11 mouse cellular contexts compared by ENCODE assay signal in the genomic region with DNA sequence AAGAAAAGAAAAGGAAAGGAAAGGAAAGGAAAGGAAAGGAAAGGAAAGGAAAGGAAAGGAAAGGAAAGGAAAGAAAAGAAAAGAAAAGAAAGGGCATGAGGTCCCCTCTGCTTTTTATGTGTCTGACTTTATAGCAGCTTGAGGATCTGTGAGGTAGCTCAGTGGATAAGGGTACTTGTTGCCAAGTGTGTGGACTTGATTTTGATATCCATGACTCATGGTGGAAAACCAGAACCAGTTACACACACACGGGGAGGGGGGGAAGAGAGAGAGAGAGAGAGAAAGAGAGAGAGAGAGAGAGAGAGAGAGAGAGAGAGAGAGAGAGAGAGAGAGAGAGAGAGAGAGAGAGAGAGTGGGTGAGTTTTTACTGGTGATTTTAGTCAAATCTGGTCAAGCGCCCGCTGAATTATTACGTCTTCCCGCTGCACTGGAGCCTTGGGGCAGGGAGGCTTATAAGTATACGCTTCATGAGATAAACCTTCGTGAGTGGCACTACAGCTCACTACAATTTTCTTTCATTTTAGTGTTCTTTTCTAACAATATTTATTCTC.
"Had no signal": no experiment of that assay in that cellular context is flagged by ENCODE, and none has a peak within 500 bp of the region (broad histone marks: within the 10 kb centered on the region; RNA-seq: fewer than 3 reads in every experiment).

No protein-coding gene starts in this region.

- H3K27me3 ChIP-seq: liver, embryonic 15.5 days; megakaryocyte, embryonic 14.5 days; midbrain, embryonic 12.5 days had no signal

- H3K9me3 ChIP-seq: limb, embryonic 10.5 days; liver, embryonic 15.5 days; megakaryocyte, embryonic 14.5 days; midbrain, embryonic 12.5 days had no signal

- DNase-seq: lung, postnatal 14 days; thymus, adult 18-20 months; thymus, postnatal 14 days had no signal

- H3K27ac ChIP-seq: left cerebral cortex, adult 2 months; limb, embryonic 10.5 days; liver, embryonic 15.5 days; macrophage; midbrain, embryonic 12.5 days had no signal

- H3K36me3 ChIP-seq: limb, embryonic 10.5 days; liver, embryonic 15.5 days; midbrain, embryonic 12.5 days had no signal

- H3K4me2 ChIP-seq: liver, embryonic 11.5 days; liver, embryonic 15.5 days; lung, embryonic 14.5 days; midbrain, embryonic 12.5 days had no signal

- H3K9ac ChIP-seq: liver, embryonic 15.5 days; lung, embryonic 14.5 days; midbrain, embryonic 12.5 days had no signal

- H3K4me3 ChIP-seq: left cerebral cortex, adult 2 months; limb, embryonic 10.5 days; liver, embryonic 15.5 days; megakaryocyte, embryonic 14.5 days; midbrain, embryonic 12.5 days had no signal
